Mouse (Mus musculus): ENCODE measurements around the gene Wdr59. TPM values are rescaled to one million over a fixed set of nuclear protein-coding genes. Genes with fewer than 3 reads are reported as not detected.

Wdr59 gene
- 10 to 100 TPM; 16.6 to 17.5 TPM for total RNA-seq (2023)

DNA sequence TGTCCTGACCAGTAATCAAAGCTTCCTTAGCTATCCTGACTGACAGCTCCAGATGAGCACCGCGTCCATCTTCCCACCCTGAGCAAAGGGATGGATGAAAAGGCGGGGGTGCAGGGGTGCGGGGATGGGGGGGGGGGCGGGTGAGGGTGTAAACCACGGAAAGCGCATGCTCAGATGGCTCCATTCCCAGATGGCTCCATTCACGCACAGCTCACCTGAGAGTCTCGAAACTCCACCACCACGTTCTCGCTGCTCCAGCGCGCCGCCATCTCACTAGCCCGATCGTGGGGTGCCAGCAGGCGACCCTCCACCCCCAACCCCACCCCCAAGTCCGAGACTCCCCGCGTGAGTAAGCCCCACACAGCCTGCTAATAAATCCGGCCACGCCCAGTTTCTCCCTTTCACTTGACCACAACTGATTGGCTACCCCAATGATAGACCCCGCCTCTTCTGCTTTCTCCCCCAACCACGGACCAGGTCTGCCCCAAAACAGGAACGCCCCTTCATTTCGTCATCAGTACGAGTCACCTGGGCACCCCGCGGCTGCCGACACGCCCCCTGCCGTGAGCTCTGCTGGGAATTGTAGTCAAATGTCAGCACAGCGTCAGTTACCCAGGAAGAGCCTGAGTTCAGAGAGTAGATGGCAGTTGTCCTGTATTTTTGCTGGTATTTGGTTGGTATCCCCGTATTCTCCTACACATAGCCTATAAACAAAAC lies at the start of gene Wdr59:
Gene Wdr59, minus strand, starts transcription at position 380 of the 717 bp plus-strand sequence.

GRCm38 (mm10) chr8:111536031-111536977 lies 14.4 kb upstream of the Wdr59 start, which contains the start of gene Znrf1:
Gene Znrf1, plus strand, starts transcription at chr8:111536097.

Other genes with a start within 250 kb of the Wdr59 start
- gene Rfwd3, start 221.9 kb downstream of the Wdr59 start, total RNA-seq (2023): 10 to 100 TPM; 38.7 to 40.9 TPM
- gene Mlkl, start 183.9 kb downstream of the Wdr59 start, total RNA-seq (2023): under 1 TPM in 1 of 2 experiments, not detected in 1; 0.44 TPM
- not detected for gene Fa2h, start 128.3 kb downstream of the Wdr59 start, total RNA-seq (2023)
- gene Znrf1, start 14.0 kb upstream of the Wdr59 start, total RNA-seq (2023): 10 to 100 TPM; 28.4 to 31.7 TPM
- under 1 TPM in 1 of 2 experiments, not detected in 1; 0.23 TPM for gene Ldhd, start 108.3 kb upstream of the Wdr59 start, total RNA-seq (2023)
- 10 to 100 TPM; 19.4 to 25.5 TPM for gene Zfp1, start 121.3 kb upstream of the Wdr59 start, total RNA-seq (2023)
- gene Ctrb1, start 168.9 kb upstream of the Wdr59 start, total RNA-seq (2023): not detected
- under 1 TPM in 1 of 2 experiments, not detected in 1; 0.33 TPM for gene Bcar1, start 221.7 kb upstream of the Wdr59 start, total RNA-seq (2023)

All from B cell, adult 67 days (primary cell).